Mouse (Mus musculus) layer of hippocampus, postnatal 25 days (tissue): ENCODE measurements around the gene Cbwd1. TPM values are rescaled to one million over a fixed set of nuclear protein-coding genes. Genes with fewer than 3 reads are reported as not detected.

Experiments used
- DNase-seq, 2 experiments: peaks; one replicate each; pipeline ENCODE4 v3.0.0; 2022; ENCODE audit warnings: mixed read lengths in 2 of 2, low spot score in 1 of 2; ENCODE audit errors: extremely low spot score in 1 of 2
- total RNA-seq, 2 experiments: library from RNA; stranded (reverse); gene quantifications; 2 replicates each; pipeline ENCODE4 v1.2.3; 2021

Cbwd1 gene
- total RNA-seq: 10 to 100 TPM; 11.8 to 15.5 TPM

- peak; percentile 94 to 95 for DNase-seq
Observed at GRCm38 (mm10) chr19:24961172-24961962, at the start of gene Cbwd1. Cbwd1 (minus strand) TSS chr19:24961610.

DNA sequence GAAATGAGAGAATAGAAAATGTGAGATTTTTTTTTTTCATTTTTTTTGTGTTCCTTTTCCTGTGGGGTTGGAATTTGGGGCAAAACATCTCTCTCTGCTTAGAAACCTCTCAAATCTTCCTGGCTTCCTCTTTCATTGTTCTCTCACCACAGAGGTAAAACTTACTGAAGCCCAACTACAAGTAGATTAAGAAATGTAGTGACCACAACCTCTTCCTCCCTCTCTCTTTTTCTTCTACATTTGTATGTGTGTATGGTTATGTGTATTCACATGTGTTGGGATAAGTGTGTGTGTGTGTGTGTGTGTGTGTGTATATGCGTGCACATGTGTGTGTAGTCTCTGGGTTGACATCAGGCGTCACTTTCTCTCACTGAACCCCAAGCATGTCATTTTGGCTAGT lies 47.1 kb upstream of the Cbwd1 start:
- DNase-seq: no peak

DNA sequence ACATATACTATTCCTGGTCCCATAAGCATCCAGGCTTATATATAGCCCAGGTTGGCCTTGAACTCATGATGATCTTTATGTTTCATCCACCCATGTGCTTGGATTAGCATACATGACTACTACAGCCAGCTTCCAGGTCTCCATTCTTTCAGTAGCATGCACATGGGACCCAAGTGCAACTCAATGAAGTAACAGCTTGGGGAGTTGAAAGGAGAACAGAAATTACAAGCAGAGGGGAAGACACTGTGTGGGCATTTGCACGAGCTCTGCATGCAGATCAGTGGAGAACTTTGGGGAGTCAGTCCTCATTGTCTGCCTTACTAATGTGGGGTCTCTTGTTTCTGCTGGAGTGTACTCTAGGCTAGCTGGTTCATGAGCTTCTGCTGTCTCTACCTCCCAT lies 45.3 kb upstream of the Cbwd1 start:
- DNase-seq: no peak

GRCm38 (mm10) chr19:25003810-25004209 lies 42.4 kb upstream of the Cbwd1 start:
- DNase-seq: no peak

DNA sequence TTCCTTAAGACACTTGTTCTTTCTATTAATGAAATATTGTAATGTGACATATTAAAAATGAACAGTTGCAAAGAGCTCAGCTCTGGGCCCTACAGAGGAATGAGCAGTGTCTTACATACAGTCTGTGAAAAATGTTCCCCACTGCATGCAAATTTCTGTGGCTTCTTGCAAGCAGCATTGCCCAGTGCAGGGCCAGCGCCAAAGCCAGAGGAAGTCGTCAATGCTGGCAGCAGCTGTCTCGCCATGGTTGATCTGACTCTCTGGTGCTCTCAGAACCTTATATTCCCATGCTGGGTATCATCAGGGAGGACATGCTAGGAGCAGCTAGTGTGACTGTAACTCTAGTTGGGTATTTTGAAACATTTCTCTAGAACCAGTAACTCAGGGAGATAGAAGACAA lies 41.4 kb upstream of the Cbwd1 start:
- DNase-seq: no peak

DNA sequence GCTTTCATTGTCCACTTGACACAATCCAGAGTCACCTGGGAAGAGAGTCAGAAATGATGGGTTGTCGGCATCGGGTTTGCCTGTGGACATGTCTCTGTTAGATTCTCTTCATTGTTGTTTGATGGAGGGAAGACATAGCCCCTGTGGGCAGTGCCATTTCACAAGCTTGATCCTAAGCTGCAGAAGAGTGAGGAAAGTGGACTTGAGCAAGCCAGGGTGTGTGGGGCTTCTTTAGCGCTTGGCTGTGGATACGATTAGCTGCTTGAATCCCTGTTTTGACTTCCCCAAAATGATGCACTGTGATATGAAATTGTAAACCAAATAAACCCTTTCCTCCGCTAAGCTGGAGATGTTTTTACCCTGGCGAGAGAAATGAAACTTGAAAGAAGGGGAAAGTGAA lies 40.6 kb upstream of the Cbwd1 start:
- no peak for DNase-seq

DNA sequence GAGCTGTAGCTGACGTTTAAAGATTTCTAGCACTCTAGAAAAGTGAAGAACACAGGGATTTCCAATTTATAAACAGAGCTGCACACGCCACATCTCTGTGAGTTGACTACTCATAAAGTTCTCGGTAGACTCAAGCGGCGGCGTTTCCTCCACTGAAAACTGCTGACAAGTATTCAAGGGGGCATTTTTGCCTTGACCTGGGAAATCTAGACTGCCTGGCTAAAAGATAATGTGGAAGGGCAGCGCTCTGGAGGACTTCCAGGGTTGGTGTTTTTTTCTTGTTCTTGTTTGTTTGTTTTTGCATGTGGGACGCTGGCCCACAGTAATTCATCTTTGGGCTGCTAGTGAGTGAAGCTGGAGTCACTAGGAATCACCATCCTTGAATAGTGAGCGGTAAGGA lies 38.7 kb upstream of the Cbwd1 start:
- DNase-seq: no peak

DNA sequence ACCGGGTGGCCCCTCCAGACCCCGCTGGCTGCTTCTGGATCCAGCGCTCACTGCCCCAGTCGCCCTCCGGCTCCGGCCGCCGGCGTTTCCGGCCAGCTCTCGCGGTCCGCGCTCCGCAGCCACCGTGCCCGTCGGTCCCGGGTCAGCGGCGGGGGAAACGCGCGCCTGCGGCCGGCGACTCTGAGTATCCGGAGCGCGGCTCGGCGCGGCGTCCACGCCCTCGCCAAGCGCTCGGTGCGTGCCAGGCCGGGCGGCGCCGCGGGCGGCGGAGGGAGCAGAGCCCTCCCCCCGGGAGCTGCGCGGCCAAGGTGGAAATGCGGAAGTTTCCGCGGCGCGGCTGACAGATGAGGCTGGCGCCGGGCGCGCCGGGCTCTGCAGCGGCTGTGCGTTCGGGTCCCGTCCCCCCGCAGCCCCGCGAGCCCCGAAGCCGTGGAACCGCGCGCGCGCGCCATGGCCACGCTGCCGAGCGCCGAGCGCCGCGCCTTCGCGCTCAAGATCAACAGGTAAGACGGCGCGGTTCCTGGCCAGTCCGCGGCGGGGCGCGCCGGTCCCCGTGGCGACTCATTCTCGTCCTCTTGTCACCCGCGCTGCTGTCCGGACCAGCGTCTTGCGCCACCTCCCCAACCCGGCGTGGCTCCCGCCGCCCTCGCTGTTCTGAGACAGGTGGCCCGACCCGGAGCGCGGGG lies 37.9 kb upstream of the Cbwd1 start, which contains the start of gene Dock8:
Dock8 (plus strand) TSS at position 334 of the 686 bp plus-strand sequence.
- DNase-seq: peak; percentile 13 to 14

DNA sequence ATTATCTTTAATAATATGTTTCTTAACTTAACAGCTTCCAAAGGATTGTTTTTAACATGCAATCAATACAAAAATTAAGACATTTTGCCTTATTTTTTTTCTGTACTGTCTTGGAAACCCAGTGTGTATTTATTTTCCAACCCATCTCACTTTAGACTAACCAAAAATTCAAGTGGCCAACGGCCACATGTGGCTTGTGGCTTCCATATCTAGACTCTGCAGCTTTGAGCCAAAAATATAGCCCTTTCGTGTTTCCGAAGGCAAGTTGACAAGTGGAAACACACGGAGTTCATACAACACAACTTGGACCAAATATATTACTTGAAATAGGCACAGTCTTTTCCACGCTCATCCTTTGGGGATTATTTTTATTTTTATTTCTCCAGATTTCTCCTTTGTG lies 37.2 kb upstream of the Cbwd1 start:
- DNase-seq: no peak

GRCm38 (mm10) chr19:24996815-24997704 lies 35.6 kb upstream of the Cbwd1 start:
- DNase-seq: no peak

GRCm38 (mm10) chr19:24994900-24995299 lies 33.5 kb upstream of the Cbwd1 start:
- no peak for DNase-seq

DNA sequence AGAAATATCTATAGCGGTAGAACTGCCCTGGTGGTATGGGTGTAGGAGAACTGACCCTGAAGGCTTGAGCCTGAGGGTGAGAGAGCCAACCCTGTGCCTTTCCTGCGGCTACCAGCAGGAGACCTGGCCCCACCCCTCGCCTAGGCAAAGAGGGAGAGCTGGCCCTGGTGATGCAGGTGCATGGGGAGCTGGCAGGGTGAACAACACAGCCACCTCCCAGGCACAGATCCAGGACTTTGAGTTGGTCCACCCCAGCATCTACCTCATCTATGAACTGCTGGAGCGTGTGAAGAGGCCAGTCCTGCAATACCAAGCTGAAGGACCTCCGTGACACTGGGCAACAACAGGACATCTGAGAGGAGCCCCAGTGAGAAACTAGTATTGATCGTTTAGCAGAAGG lies 32.1 kb upstream of the Cbwd1 start:
- no peak for DNase-seq

DNA sequence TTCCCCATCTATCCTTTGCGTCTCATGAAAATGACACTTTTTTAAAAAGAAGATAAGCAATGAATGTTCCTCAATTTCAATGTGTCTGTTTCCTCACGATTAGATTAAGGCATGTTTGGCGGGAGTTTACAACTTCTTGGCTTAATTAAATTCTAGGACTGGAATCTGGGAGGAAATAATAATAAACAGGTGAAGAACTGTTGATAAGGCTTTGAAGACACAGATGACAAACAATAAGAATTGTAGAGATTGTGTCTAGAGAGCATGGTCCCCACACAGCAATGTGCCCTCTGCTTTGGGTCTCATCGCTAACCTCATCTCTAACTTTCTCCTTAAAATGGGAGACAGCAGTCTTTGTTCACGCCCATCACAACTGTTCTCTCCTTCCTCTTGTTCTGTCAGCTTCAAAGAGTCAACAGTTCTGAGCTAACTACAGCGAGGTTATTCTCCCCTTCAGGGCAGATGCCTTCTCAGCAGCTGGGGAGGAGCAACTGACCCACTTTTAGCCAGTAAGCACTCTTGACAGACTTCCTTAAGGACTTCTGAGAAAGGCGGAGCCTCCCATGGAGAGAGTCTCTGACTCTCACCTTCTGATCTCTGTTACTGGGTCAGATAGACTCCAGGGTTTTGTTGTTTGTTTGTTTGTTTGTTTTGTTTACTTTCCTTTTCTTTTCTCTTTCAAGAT lies 28.9 kb upstream of the Cbwd1 start:
- no peak for DNase-seq

DNA sequence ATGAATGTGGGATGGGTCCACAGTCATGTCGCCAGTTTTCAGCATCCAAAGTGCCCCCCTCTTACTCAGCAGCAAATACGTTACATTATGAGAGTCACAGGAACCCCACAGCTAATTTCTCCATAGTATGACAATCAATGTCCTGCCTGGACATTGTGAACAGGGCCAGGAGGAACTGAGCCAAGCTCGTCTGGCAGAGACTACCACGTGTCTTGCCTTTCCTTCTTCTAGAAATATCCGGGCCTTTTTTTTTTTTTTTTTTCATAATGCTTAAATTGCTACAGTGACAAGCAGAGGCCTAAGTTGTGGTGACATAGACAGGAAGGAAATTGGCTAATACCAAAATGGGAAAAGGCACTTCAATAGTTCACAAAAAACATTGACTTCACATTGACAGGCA lies 27.4 kb upstream of the Cbwd1 start:
- DNase-seq: no peak

DNA sequence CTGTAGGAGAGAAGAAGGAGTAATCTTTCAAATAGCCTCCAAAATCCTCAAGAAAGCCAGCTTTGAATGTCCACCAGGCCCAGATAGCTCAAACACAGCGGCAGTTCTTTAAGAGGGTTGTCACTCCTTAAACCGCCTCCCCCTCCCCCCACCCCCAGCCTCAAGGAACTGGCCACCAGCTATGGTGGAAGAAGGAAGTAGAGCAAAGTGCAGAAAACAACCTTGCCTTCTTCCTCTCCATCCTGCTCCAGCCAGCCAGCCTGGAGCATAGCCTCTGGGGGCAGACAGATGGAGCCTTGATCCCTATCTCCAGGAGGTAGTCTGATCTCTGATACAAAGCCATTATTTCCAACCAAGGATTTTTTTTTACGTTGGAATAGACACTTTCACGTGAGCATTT lies 25.9 kb upstream of the Cbwd1 start:
- no peak for DNase-seq

- no peak for DNase-seq
Observed at GRCm38 (mm10) chr19:24985045-24985444, 23.6 kb upstream of the Cbwd1 start.

DNA sequence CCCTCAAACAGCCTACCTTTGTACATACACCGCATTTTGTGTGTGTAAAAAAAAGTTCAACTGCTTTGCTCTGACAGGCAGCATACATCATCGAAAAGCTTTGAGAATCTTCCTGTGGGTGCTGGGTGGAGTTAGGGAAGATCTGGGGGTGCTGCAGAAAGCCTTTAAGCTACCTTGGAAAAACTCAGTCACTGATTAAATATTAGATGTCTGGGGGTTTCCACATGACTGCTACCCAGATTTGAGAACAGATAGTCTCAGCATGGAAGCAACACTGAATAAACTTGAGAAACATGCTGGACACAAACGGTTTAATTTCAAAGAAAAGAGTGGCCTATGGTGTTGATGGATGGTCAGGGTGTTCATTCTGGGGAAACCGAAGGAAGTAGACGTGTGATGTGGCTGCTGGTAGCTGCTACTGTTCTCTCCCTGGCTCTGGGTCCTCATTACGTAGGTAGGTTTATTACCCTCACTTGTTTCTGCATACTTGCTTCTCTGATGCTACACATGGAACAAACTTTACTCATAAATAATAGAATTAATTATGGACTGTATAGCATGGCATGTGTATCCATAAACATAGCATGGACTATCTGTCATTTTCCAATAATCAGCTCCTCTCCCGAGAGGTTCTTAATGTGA lies 22.6 kb upstream of the Cbwd1 start:
- DNase-seq: no peak

- no peak for DNase-seq
Observed at GRCm38 (mm10) chr19:24983050-24983449, 21.6 kb upstream of the Cbwd1 start.

DNA sequence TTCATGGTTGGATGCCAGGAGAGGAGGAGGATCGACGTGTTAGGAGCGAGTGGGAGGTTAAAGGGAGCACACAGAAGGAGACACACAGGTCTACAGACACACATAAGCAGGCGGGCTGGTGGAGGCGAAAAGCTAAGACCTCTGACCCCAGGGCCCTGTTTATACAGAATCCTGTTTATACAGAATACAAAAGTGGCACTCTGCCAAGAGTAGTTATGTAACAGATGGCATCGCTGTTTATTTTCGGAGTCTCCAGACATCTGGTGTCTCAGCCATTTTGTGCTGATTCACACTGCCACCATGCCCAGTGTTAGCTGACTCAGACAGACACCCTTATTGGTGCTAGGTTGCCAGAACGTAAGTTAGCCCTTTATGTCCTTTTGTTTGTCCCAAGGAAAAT lies 19.9 kb upstream of the Cbwd1 start:
- DNase-seq: peak; percentile 16 to 24
